Mouse (Mus musculus) T-helper 1 cell (primary cell): ENCODE measurements at regions not wholly inside any gene's neighbourhood (a gene's known extent, or its start where the extent isn't known, plus 50 kb on each side); places are given as distances from the start of the nearest gene placed in this dataset.

ENCODE experiments used
- in situ Hi-C: fragments of 300-600 bp; cut with MboI, MseI; formaldehyde crosslinking; loops from one replicate; pipeline ENCODE4 v1.15.1; 2025; ENCODE audit warnings: high pct_unique_total_duplicates

GRCm38 (mm10) chr12:52368034-52368433 lies 135.7 kb upstream of the Arhgap5 start:
- in situ Hi-C loops = no loop called here

GRCm38 (mm10) chr12:52368466-52368865 lies 135.3 kb upstream of the Arhgap5 start:
- in situ Hi-C loops = no loop called here

- in situ Hi-C loops = no loop called here
These were observed 133.5 kb upstream of the Arhgap5 start for GRCm38 (mm10) chr12:52370153-52370710.

GRCm38 (mm10) chr12:52375116-52375515 lies 128.7 kb upstream of the Arhgap5 start:
- in situ Hi-C loops = no loop called here

GRCm38 (mm10) chr12:52376692-52377462 lies 126.9 kb upstream of the Arhgap5 start:
- in situ Hi-C loops = no loop called here

- in situ Hi-C loops = no loop called here
These were observed 126.3 kb upstream of the Arhgap5 start for GRCm38 (mm10) chr12:52377463-52377848.

GRCm38 (mm10) chr12:52379245-52379644 lies 124.5 kb upstream of the Arhgap5 start:
- in situ Hi-C loops = no loop called here

- in situ Hi-C loops = no loop called here
These were observed 123.8 kb upstream of the Arhgap5 start for GRCm38 (mm10) chr12:52379960-52380359.

- in situ Hi-C loops = no loop called here
These were observed 122.4 kb upstream of the Arhgap5 start for GRCm38 (mm10) chr12:52381161-52381967.

- in situ Hi-C loops = no loop called here
These were observed 121.8 kb upstream of the Arhgap5 start for GRCm38 (mm10) chr12:52381968-52382325.

GRCm38 (mm10) chr12:52382832-52383580 lies 120.8 kb upstream of the Arhgap5 start:
- in situ Hi-C loops = no loop called here

- in situ Hi-C loops = no loop called here
These were observed 114.2 kb upstream of the Arhgap5 start for GRCm38 (mm10) chr12:52389552-52389951.

- in situ Hi-C loops = loop anchor here (10.0 kb wide), 1 partner anchor 1475 kb away; no protein-coding TSS in a partner anchor
These were observed 113.5 kb upstream of the Arhgap5 start for GRCm38 (mm10) chr12:52390242-52390641.

GRCm38 (mm10) chr12:52392636-52393035 lies 111.1 kb upstream of the Arhgap5 start:
- in situ Hi-C loops = loop anchor here (10.0 kb wide), 1 partner anchor 1478 kb away; no protein-coding TSS in a partner anchor

- in situ Hi-C loops = loop anchor here (10.0 kb wide), 1 partner anchor 1479 kb away; no protein-coding TSS in a partner anchor
These were observed 109.6 kb upstream of the Arhgap5 start for GRCm38 (mm10) chr12:52393981-52394718.

- in situ Hi-C loops = loop anchor here (10.0 kb wide), 1 partner anchor 1480 kb away; no protein-coding TSS in a partner anchor
These were observed 109.1 kb upstream of the Arhgap5 start for GRCm38 (mm10) chr12:52394719-52395062.

GRCm38 (mm10) chr12:52395111-52395510 lies 108.7 kb upstream of the Arhgap5 start:
- in situ Hi-C loops = loop anchor here (10.0 kb wide), 1 partner anchor 1480 kb away; no protein-coding TSS in a partner anchor

GRCm38 (mm10) chr12:52396178-52396841 lies 107.5 kb upstream of the Arhgap5 start:
- in situ Hi-C loops = loop anchor here (10.0 kb wide), 1 partner anchor 1482 kb away; no protein-coding TSS in a partner anchor

- in situ Hi-C loops = loop anchor here (10.0 kb wide), 1 partner anchor 1483 kb away; no protein-coding TSS in a partner anchor
These were observed 105.9 kb upstream of the Arhgap5 start for GRCm38 (mm10) chr12:52397718-52398510.
